Mouse (Mus musculus) midbrain, embryonic 12.5 days (tissue): ENCODE data around the gene Frmd6. TPM values are rescaled to one million over a fixed set of nuclear protein-coding genes. Genes with fewer than 3 reads are reported as not detected.

Experiments used
- ATAC-seq: fragments of 200-750 bp; cut with Nextera tagmentation; 2 replicates; pipeline ENCODE4 v1.8.0; 2017; ENCODE audit warnings: low read depth, moderate TSS enrichment, moderate library complexity; ENCODE audit not compliant: low FRiP score
- H3K27ac ChIP-seq: fragments of 300-500 bp; sonication (generic); replicated peaks from 2 replicates; pipeline ENCODE4 v1.5.1; 2016; ENCODE audit warnings: mild to moderate bottlenecking
- H3K27me3 ChIP-seq: fragments of 300-500 bp; sonication (generic); 2 replicates; pipeline ENCODE4 v1.6.1; 2016; ENCODE audit warnings: mild to moderate bottlenecking
- H3K36me3 ChIP-seq: fragments of 300-500 bp; sonication (generic); 2 replicates; pipeline ENCODE4 v1.6.1; 2016
- H3K4me1 ChIP-seq: fragments of 300-500 bp; sonication (generic); 2 replicates; pipeline ENCODE4 v1.6.1; 2016
- H3K4me2 ChIP-seq: fragments of 300-500 bp; sonication (generic); replicated peaks from 2 replicates; pipeline ENCODE4 v1.6.1; 2016; ENCODE audit warnings: mild to moderate bottlenecking, moderate library complexity
- H3K4me3 ChIP-seq: fragments of 300-500 bp; sonication (generic); 2 replicates; pipeline ENCODE4 v1.5.1; 2016; ENCODE audit warnings: mild to moderate bottlenecking
- H3K9ac ChIP-seq: fragments of 300-500 bp; sonication (generic); replicated peaks from 2 replicates; pipeline ENCODE4 v1.6.1; 2016; ENCODE audit warnings: mild to moderate bottlenecking, moderate library complexity
- H3K9me3 ChIP-seq: fragments of 300-500 bp; sonication (generic); 2 replicates; pipeline ENCODE4 v1.6.1; 2016; ENCODE audit warnings: mild to moderate bottlenecking
- WGBS: fragments of 180-500 bp; shearing (Covaris S2); methylation state at CpG from one replicate; pipeline ENCODE4 v1.1.7; 2016; 5-methylcytosine and 5-hydroxymethylcytosine counted together
- polyA plus RNA-seq: library from polyadenylated mRNA; unstranded; fragments of >200 nt; fragmentation: Nextera tagmentation; extraction: Ambion mirVana; gene quantifications from 2 replicates; pipeline ENCODE4 v1.2.1, GENCODE M21; 2016

The Frmd6 gene
- polyA plus RNA-seq, 1 experiment from 2014 or later: 19.4 TPM

DNA sequence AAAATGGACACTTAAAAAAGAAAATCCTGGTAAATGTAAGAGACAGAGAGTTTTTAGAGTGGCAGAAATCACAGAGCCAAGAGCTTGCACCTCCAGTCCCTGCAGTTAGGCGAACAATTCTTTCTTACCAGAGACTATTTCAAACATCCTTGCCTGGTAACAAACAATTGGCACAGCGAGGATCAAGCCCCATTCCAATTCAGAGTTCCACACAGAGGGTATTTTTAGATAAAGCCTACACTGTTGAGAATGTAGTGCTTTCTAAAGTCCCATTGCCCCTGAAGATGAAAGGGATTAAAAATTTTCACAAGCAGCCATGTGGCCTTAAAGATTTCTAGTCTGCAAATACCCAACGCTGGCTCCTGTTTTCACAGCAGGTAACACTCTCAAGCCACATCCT, 42.5 kb downstream of the Frmd6 start:
- Histone ChIP-seq H3K27me3 (no peaks in the 10 kb centered on the region), H3K4me2 (no peak overlapping the region), H3K9ac (no peak overlapping the region), H3K36me3 (no peaks in the 10 kb centered on the region), H3K4me1 (peaks cover 22% of the 10 kb centered on the region), H3K9me3 (no peaks in the 10 kb centered on the region), H3K4me3 (no peak overlapping the region), H3K27ac (no peak overlapping the region)
- no peak for ATAC-seq
- WGBS: 32% methylated on average over 3 of the region's 3 CpGs

DNA sequence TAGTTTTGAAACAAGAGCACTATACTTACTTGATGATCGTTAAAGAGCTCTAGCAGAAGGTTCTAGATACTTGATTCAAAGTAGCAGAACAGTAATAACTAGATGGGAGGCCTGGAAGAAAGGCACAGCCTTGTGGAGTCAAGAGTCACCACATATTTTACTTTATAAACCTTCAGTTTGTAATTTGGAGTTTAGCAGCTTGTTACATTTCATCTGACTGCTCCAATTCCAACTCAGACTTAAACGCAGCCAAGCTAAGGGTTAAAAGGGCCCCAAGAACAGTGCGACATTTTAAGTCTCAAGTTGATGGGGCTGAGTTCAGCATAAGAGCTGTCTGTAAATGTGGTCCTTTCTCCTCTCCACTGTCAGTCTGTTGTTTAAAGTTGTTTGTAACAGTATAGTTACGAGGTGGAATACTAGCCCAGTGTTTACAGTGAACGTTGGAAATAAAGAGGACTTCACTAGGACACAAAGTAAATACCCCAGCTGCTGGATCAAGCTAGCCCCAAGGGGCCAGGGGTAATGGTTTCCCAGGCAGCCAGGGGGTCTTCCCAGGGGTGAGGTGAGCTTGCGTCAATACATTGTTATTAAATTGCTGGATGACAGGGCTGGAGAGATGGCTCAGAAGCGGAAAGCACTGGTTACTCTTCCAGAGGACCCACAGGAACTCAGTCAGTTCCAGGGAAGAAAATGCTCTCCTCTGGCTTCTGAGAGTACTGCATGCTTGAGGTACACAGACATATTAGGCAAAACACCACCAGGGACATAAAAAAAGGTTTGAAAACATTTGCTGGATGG, 43.1 kb downstream of the Frmd6 start:
- Histone ChIP-seq H3K9ac (no peak overlapping the region), H3K27me3 (no peaks in the 10 kb centered on the region), H3K4me1 (peaks cover 22% of the 10 kb centered on the region), H3K9me3 (no peaks in the 10 kb centered on the region), H3K36me3 (no peaks in the 10 kb centered on the region), H3K4me2 (no peak overlapping the region), H3K4me3 (no peak overlapping the region), H3K27ac (no peak overlapping the region)
- no peak for ATAC-seq
- WGBS: 39% methylated on average over 7 of the region's 7 CpGs

DNA sequence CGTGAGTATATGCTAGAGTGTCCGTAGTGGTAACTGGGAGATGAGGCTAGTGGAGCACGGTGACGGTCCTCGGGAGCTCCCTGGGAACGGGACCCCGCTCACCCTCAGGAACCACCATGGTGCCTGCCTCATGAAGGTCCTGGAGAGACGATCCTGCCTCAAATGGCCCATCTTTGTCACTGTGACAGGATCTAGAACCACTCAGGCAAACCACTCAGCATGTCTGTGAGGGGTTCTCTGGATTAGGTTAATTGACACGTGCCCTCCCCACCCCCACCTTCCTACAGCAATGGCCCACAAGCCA, 43.6 kb downstream of the Frmd6 start:
- Histone ChIP-seq H3K4me1 (peaks cover 22% of the 10 kb centered on the region), H3K4me2 (no peak overlapping the region), H3K4me3 (no peak overlapping the region), H3K36me3 (no peaks in the 10 kb centered on the region), H3K27me3 (no peaks in the 10 kb centered on the region), H3K9me3 (no peaks in the 10 kb centered on the region), H3K9ac (no peak overlapping the region), H3K27ac (no peak overlapping the region)
- WGBS: 79% methylated on average over 9 of the region's 9 CpGs
- no peak for ATAC-seq

DNA sequence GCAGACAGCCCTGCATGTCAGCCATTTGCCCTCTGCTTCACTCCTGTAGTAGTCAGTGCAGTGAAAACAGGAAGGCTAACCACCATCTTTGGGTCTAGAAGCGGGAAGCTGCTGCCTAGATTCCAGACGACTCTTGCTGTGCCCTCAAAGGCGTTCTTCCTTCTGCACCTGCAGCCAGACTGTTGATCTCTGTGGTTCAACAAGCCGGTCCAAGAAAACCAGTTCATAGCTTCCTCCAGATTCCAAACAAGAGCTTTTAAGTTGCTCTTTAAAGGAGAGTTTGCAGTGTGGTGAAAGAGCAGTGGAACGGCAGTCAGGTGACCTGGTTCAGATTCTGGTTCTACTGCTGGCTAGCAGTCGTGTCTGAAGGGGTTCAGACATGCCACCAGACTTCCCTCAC, 48.2 kb downstream of the Frmd6 start:
- Histone ChIP-seq H3K9me3 (no peaks in the 10 kb centered on the region), H3K4me3 (no peak overlapping the region), H3K4me1 (peaks cover 6% of the 10 kb centered on the region), H3K36me3 (peaks cover 1% of the 10 kb centered on the region; the same call in 1 of the 2 replicates), H3K9ac (no peak overlapping the region), H3K27me3 (no peaks in the 10 kb centered on the region), H3K4me2 (no peak overlapping the region), H3K27ac (no peak overlapping the region)
- 86% methylated on average over 6 of the region's 6 CpGs for WGBS
- no peak for ATAC-seq

DNA sequence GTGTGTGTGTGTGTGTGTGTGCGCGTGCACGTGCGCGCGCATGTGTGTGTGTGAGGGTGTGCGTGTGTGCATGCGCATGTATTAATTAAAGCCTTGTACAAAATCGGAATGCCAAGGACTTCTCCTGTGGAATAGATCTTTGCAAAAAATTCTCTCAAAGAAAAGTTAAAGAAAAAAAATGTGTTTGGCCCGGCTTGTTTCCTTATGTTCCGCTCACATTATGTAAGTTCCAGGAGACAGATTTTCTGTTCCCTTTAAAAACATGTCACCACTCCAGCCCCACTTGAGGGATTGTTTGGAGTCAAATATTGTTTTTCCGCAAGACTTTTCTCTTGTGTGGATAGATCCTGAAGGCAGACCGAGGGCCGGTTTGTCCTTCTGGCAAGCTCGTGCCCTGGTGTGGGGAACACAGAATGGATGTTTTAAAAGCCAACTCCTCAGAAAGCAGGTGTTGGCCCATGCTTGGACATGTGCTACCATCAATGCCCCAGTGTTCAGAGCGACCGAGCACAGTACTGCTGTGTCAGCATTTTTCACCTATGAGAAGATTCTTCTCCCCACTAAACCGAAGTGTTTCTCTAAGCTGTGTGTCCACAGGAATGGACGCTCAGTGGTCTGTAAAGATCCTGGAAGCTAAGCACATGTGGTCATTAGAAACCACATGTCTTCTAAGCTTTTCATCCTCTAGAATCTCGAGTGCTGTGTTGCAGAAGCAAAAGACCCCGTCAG, 51.1 kb downstream of the Frmd6 start:
- Histone ChIP-seq H3K4me1 (no peaks in the 10 kb centered on the region), H3K27ac (no peak overlapping the region), H3K27me3 (no peaks in the 10 kb centered on the region), H3K4me3 (no peak overlapping the region), H3K4me2 (no peak overlapping the region), H3K9ac (no peak overlapping the region), H3K36me3 (peaks cover 18% of the 10 kb centered on the region), H3K9me3 (no peaks in the 10 kb centered on the region)
- WGBS: 90% methylated on average over 21 of the region's 21 CpGs
- ATAC-seq: no peak

DNA sequence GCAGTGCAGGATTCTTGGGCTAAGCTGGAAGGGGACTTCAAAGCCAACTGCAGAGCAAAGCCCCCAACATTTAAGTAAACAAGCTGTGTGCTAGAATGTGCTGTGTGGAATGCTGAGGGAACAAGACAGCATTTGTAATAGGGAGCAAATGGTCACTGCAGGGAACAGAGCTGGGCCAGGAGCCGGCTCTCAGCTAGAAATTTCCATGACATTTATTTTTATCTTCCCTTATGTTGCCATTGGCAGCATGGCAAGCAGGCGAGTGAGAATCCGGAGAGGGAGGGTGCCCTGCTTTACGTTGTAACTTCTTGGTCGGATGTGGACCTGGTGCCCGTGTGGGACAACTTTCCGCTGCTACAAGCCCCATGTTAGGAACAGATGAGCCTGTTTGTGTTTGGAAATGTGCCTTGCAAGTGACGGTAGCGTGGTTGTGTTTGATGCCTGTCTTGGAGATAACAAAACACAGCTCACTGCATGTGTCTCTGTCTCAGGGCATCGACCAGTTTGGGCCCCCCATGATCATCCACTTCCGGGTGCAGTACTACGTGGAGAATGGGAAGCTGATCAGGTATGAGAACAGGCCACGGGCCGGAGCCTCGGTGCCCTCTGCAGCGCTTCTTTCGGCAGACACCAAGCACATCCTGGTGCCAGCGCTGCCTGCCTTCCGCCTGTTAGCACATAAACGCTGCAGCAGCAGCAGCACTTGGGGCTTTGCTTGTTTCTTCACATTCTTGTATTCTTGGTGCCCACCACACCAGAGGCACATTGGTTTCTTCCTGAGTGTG, 52.8 kb downstream of the Frmd6 start:
- Histone ChIP-seq H3K9me3 (no peaks in the 10 kb centered on the region), H3K9ac (no peak overlapping the region), H3K4me1 (no peaks in the 10 kb centered on the region), H3K36me3 (peaks cover 18% of the 10 kb centered on the region), H3K4me3 (no peak overlapping the region), H3K27me3 (no peaks in the 10 kb centered on the region), H3K4me2 (no peak overlapping the region), H3K27ac (no peak overlapping the region)
- no peak for ATAC-seq
- 89% methylated on average over 20 of the region's 20 CpGs for WGBS

DNA sequence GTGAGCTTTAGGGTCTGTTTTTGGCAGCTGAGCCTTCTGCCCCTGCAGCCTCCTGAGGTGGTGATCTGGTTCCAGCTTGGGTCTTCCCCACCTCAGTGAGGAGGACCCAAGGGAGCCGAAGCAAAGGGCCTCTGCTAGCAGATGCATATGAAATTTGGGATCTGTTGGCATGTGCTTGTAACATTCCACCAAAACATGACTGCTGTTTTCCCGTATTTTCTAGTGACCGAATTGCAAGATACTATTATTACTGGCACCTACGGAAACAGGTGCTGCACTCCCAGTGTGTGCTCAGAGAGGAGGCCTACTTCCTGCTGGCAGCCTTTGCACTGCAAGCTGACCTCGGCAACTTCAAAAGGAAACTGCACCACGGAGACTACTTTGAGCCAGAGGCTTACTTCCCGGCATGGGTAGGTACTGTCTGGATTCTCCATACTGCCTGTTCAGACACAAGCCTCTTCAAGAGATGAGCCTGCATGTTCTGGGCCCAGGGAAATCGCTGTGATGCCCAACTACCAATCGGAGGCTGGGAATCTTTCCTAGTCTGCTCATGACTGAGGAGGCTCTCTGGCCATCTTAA, 55.2 kb downstream of the Frmd6 start:
- H3K4me2 ChIP-seq: no peak overlapping the region
- no peak overlapping the region for H3K27ac ChIP-seq
- WGBS: 82% methylated on average over 9 of the region's 9 CpGs
- H3K9me3 ChIP-seq: no peaks in the 10 kb centered on the region
- ATAC-seq: no peak
- no peak overlapping the region for H3K4me3 ChIP-seq
- H3K27me3 ChIP-seq: no peaks in the 10 kb centered on the region
- H3K4me1 ChIP-seq: no peaks in the 10 kb centered on the region
- peaks cover 20% of the 10 kb centered on the region for H3K36me3 ChIP-seq
- no peak overlapping the region for H3K9ac ChIP-seq

DNA sequence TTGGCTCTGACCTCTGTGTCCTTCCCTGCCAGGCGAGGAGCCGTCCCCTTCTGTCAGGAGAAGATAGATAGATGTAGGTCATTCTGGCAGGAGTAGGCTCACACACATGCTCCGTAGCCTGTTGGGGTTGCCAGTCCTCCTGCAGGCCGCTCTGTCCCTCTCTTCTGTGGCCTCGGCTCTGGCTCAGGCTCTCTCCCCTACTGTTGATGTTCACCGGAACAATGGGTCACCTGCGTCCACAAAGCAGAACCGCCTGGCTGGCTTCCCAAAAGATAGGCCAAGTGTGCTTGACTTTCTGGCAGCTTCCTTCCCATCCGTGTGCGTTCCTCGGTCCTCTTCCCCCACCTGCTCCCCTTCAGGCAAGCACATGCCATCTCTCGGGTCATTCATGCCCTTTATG, 56.0 kb downstream of the Frmd6 start:
- Histone ChIP-seq H3K36me3 (peaks cover 20% of the 10 kb centered on the region), H3K4me2 (no peak overlapping the region), H3K9me3 (no peaks in the 10 kb centered on the region), H3K4me3 (no peak overlapping the region), H3K4me1 (no peaks in the 10 kb centered on the region), H3K9ac (no peak overlapping the region), H3K27me3 (peaks cover 5% of the 10 kb centered on the region; the same call in 1 of the 2 replicates), H3K27ac (no peak overlapping the region)
- ATAC-seq: no peak
- WGBS: 87% methylated on average over 12 of the region's 12 CpGs

DNA sequence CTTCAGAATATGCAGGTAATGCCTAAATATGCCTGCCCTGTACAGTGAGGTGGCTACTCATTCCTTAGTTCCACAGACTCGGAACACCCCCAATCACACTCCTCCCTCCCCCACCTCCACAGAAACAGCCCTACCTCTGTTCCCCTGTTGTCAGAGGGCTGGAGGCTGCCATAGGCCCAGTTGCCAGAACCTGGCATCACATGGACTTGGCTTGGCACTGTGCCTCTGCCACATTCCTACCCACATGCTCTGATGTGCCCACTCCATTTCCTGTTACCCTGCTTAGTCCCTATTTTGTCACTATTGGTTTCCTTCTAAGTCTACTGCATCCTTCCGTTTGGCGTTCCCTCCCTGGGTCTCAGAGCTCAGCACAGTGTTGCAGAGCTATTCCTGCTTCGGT, 56.5 kb downstream of the Frmd6 start:
- Histone ChIP-seq H3K27ac (no peak overlapping the region), H3K27me3 (peaks cover 8% of the 10 kb centered on the region; the same call in 1 of the 2 replicates), H3K4me2 (no peak overlapping the region), H3K9ac (no peak overlapping the region), H3K9me3 (no peaks in the 10 kb centered on the region), H3K36me3 (peaks cover 20% of the 10 kb centered on the region), H3K4me3 (no peak overlapping the region), H3K4me1 (no peaks in the 10 kb centered on the region)
- ATAC-seq: no peak
- 93% methylated on average over 4 of the region's 4 CpGs for WGBS

DNA sequence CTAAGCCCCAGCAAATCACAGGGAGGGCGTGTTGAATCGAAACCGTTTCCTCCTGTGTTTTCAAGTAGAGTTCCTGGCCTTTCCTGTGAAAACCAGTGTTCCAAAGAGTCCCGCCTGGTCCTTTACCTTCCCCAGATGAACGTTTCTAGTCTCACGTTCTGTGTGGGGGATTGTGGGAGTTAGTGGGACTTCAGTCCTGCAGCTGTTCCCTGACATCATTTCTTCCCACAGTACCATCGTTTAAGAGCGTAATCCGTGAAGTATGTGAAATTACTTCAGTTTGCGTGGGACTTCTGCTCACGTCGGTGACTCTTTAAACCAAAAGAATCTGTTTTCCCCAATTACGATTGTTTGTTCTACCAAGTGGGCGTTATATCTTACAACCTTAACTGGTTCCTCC, 57.8 kb downstream of the Frmd6 start:
- no peak for ATAC-seq
- peaks cover 14% of the 10 kb centered on the region for H3K27me3 ChIP-seq
- 93% methylated on average over 14 of the region's 14 CpGs for WGBS
- no peak overlapping the region for H3K4me3 ChIP-seq
- no peak overlapping the region for H3K4me2 ChIP-seq
- peaks cover 20% of the 10 kb centered on the region for H3K36me3 ChIP-seq
- no peak overlapping the region for H3K27ac ChIP-seq
- no peaks in the 10 kb centered on the region for H3K9me3 ChIP-seq
- H3K4me1 ChIP-seq: no peaks in the 10 kb centered on the region
- no peak overlapping the region for H3K9ac ChIP-seq

DNA sequence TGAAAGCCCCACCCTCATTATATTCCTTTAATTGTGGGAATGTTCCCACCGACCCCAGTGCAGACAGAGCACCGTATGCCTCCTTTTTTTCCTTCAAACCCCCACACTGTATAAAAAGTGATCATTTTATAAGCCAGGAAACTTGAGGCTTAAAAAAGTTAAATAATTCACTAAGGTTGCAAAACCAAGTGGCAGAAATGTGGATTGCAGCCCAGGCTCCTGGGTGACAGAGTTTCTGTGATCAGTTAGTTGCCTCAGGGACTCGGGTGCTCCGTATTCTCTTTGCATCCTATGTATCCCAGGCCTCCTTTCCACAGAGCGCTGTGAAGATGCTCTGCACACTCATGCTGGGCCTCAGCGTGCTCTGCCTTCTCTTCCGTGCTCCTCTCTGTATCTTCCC, 58.8 kb downstream of the Frmd6 start:
- WGBS: 94% methylated on average over 7 of the region's 7 CpGs
- H3K9ac ChIP-seq: no peak overlapping the region
- H3K4me2 ChIP-seq: no peak overlapping the region
- H3K4me1 ChIP-seq: no peaks in the 10 kb centered on the region
- no peaks in the 10 kb centered on the region for H3K9me3 ChIP-seq
- H3K36me3 ChIP-seq: peaks cover 14% of the 10 kb centered on the region; the same call in 1 of the 2 replicates
- no peak overlapping the region for H3K4me3 ChIP-seq
- no peak for ATAC-seq
- H3K27me3 ChIP-seq: peaks cover 23% of the 10 kb centered on the region
- no peak overlapping the region for H3K27ac ChIP-seq

DNA sequence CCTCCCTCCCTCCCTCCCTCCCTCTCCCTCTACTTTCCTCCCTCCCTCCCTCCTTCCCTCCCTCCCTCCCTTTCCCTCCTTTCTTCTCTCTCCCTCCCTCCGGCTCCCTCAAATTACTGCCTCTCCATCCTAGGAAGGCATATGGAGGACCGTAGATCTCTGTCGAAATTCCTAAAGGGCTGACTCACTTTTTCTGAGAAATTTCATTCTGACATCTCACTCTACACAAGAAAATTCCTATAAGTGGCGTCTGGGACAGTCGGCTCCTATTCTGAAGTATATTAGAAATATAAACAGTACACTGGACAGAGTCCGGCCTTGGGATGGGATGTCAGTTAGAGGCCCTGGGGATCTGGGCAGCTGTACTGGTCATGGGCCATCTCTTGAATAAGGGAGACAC, 59.7 kb downstream of the Frmd6 start:
- Histone ChIP-seq H3K4me3 (no peak overlapping the region), H3K4me2 (no peak overlapping the region), H3K9ac (no peak overlapping the region), H3K4me1 (no peaks in the 10 kb centered on the region), H3K27ac (no peak overlapping the region), H3K9me3 (no peaks in the 10 kb centered on the region), H3K36me3 (peaks cover 9% of the 10 kb centered on the region; the same call in 1 of the 2 replicates), H3K27me3 (peaks cover 26% of the 10 kb centered on the region)
- no peak for ATAC-seq
- WGBS: 84% methylated on average over 5 of the region's 6 CpGs
